Mouse (Mus musculus) gastrocnemius, postnatal 25 days (tissue): ENCODE results near the gene Ucn3. TPM values are rescaled to one million over a fixed set of nuclear protein-coding genes. Genes with fewer than 3 reads are reported as not detected.
"Not testable (repeated sequence)": the region's sequence is repeated elsewhere in the genome, so short reads cannot be mapped to it uniquely, and the experiment has no call there.

Source experiments
- DNase-seq: peaks from one replicate; pipeline ENCODE4 v3.0.0; 2022
- long read RNA-seq, 2 experiments: library from polyadenylated mRNA; stranded (forward); transcript quantifications; one replicate each; pipeline ENCODE4 v2.0.0; 2021
- total RNA-seq, 2 experiments: library from RNA; stranded (reverse); gene quantifications; 1 replicate in 1 of 2; 2 replicates in 1 of 2; pipeline ENCODE4 v1.2.3; 2021

Gene Ucn3
- total RNA-seq: not detected
- long read RNA-seq, experiment 1: 0 reads
- long read RNA-seq, experiment 2: 0 reads

DNA sequence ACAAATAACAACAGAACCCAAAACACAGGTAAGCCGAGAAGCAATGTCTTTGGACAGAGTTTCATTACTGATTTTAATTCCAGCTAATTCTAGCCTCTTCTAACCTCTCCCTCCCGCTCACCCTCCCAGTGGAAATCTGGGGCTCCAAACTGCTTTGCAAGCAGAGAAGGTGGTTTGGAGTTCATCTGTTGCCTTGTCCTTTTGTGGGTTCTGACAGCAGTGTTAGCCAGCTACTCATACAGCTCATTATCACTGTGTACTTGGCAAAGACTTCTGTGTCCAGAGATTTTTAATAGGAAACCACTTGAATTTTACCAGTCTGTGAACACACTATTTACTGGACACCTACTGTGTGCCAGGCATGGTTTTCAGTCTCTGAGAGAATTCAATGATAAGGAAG lies at the start of gene Ucn3:
Ucn3 (minus strand) TSS at position 101 of the 400 bp plus-strand sequence.
- DNase-seq: no peak

DNA sequence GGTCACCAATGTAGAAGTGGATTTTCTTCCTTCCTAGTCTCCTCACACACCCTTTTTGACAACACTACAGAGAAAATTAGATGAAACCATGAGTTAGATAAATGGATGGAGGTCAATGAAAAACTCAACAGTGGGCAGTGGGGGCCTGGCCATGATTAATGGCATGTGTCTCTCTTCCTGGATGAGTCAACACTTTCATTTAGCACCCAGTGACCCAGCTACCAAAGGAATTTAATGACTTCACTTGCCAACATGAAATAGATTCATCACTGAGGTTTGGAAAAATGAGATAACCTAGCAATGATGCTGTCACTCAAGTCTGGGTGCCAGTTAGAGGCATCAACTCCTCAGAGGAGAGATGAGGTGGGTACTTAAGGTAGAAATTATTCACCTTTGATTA lies 46.9 kb upstream of the Ucn3 start:
- DNase-seq: no peak

DNA sequence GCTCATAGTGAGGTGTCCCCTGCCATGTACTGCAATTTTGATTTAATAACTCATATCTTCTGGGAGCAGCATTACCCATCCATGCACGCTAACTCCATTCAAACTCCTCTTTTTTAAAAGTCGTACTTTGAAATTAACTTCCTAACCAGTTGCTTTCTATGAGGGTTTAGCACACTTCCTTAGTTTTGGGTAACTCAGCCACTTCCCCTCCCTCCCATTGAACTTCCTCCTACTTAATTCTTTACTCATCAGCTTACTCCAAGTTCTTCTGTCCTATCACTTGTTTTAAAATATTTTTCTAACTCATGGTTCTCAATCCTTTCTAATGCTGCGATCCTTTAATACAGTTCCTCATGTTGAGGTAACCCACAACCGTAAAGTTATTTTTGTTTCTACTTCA lies 23.7 kb upstream of the Ucn3 start:
- DNase-seq: no peak

DNA sequence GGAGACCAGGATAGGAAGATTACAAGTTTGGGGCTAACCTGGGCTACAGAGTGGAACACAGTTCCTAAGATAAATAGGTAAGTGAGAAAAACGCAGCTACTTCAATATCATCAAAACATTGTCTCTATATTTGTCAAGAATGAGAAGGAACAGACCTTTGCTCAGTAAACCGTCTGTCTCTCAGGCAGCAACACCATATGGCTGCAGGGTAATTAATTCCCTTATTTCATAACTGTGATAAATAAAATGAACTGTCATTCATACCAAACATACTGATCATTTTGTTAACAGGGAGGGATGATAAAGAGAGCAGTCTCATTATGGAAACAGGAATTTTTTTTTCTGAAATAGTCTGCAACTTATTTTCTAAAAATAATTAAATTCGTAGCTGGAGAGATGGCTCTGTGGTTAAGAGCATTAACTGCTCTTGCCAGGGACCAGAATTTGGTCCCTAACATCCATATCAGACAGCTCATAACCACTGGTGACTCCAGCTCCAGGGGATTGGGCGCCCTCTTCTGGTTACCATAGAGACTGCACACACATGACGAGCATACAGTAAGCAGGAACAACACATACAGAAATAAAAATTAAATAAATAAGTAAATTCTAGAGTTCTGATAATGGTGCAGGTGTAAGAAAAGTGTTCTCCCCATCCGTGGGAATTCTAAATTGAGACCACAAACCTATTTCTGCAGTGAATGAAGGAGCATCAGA lies 6.2 kb upstream of the Ucn3 start:
- DNase-seq: no peak

DNA sequence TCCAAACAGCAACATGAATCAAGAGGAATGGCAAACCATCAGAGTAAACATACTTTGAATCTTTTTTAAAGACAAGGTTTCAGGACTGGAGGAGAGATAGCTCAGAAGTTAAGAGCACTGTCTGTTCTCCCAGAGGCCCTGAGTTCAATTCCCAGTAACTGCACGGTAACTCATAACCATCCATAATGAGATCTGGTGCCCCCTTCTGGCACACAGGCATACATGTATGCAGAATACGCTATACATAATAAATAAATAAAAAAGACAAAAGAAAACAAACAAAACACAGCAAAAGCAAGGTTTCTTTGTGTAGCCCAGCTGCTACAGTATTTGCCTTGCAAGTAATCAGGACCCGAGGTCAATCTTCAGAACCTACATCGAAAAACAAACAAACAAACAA lies 4.3 kb upstream of the Ucn3 start:
- no peak for DNase-seq

DNA sequence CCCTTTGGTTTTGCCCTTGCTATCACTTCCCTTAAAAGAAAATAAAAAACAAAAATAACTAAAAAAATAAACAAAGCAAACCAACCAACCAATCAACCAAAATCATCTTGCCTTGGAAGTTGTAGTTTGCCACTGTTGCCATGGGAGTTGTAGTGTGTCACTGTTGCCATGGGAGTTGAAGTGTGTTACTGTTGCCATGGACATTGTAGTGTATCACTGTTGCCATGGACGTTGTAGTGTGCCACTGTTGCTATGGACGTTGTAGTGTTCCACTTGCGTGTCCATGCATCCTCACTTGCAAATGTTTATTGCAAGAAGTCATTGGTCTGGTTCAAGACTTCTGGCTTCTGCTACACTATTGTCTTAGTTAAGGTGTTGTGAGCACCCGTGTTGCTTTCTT lies 2.1 kb upstream of the Ucn3 start:
- DNase-seq: no peak

DNA sequence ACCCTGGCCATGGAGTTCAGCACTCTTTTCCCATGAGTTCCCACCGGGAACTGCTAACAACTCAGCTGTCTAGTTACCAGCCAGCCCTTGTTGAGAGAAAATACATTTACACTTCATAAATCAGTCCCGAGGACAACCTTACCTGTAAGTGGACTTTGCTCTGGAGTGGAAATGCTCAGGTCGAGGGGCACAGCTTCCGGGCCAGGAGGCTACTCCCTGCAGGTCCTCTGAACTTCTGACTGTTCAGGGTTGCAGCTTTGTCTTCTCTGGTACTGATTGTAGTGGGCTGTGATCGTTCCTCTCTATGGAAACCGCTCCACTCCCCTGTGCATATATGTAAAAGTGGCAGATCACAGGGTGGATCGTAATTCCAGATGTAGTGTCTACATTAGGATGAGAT lies 450 bp downstream of the Ucn3 start:
- no peak for DNase-seq

DNA sequence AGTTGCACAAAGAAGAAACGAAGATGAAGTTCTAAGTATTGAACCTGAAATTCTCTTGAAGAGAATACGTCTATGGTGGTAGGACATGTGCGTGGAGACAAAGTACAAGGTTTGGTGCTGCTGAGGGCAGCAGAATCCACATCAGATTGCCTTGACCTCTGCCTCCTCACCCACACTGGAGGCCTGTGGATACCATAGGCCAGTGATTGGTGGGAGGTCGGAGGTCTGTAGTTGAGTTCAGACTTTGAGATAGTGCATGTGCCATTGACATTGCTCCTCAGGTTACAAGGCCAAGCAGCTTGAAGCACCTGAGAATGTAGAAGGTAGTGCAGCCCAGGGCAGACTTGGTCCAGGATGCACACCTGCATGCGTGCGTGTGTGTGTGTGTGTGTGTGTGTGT lies 19.1 kb downstream of the Ucn3 start:
- no peak for DNase-seq

DNA sequence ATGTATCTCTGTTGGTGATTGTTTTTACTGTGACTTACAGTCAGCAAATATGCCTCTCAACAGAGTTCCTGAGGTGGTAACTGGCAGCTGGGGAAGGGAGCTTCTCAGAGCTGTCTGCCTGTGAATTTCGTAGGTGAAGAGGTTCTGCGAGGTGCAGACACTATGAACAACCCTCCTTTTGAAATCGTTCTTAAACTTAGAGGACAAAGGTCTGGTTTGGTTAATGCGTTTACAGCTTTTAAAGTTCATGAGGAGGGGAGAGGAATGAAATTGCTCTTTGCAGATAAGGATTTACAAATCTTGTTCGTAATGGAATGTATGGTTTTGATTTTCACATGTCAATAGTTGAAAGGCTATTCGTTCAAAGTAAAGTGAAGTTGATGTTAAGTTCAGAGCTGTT lies 19.5 kb downstream of the Ucn3 start:
- no peak for DNase-seq

DNA sequence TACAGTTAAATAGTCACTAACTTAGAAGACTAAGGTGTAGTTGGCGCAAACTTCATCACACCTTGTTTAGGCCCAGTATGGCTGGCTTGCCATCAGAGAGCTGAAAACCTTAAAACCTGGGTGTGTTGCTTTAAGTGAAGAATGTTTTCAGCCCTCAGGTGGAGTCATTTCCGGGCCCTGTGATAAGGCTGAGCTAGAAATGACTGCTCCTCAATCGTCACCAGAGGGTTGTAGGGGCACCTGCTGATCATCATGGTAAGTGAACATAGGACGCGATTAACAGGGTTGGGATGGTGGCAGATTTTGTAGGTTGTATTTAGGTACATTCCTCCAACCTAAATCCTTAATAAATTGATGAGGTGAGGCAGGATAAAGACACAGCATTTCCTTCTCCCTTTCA lies 20.7 kb downstream of the Ucn3 start:
- no peak for DNase-seq

DNA sequence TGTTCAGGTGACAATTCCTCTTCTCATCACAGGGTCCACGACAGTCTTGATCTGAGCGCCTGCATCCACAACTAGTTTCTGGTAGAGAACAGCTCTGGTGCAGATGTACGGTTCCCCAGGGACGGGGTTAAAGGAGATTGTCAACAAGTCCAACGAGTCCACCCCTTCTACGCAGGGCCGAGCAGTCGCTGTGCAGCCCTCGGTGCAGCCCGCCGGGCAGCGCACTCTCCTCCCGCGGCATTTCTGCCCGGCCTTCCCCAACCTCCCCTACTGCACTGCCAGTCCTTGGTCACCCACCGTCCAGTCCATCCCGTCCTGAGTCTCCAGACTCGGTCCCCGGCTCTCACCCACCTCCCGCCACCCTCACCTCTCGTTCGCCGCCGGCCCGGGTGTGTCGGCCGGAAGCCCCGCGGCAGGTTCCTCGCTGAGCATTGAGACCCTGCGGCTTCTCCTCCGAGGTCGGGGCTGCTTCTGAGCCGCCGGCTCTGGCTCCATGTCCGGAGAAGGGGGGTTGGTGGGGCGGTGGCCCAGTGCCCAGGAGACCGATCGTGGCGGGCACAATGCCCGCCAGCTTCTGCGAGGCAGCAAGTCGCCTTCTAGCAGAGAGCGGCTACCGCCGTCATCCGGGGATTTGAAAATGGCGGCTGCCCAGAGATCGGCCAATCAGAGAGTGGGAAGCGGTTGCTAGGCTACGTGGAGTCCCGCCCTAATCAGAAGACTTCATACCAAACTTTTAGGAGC lies 27.4 kb downstream of the Ucn3 start, which contains the start of the genes Net1 and Tubal3:
Net1 (minus strand) TSS at position 650 of the 741 bp plus-strand sequence.
Tubal3 (plus strand) TSS at position 704 of the 741 bp plus-strand sequence.
- DNase-seq: peak; percentile 76

DNA sequence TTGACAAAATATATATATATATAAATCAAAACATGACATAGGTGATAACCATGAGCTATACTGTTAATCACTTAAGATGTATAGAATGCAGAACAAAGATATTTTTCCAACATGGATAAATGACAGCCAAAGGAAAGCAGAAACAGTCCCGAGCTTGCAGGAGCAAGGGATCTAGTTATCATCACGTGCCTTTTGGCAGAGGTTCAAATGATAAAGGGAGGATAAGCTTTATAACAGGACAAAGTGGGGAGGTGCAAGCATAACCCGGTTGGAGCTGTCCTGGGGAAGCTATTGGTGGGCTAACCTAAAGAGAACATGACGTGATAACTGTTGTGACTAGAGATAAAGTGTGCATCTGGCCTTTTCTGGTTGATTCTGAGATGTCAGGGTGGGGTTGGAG lies 31.6 kb downstream of the Ucn3 start:
- no peak for DNase-seq

DNA sequence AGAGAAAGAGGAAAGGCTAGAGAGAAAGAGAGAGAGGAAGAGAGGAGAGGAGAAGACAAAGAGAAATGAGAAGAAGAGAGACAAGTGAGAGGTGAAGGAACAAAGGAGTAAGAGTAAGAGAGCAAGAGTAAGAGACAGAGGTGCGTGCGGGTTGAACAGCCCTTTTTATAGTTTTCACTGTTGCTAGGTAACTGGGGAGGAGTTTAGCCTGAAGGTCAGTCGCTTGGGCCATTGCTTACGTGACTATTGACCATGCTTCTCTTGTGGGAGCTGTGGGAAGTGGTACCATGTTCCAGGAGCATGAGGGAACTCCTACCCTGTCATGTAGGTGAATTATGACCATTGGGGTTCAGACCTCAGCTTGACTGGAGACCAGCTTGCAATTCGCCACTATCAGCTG lies 34.8 kb downstream of the Ucn3 start:
- no peak for DNase-seq

DNA sequence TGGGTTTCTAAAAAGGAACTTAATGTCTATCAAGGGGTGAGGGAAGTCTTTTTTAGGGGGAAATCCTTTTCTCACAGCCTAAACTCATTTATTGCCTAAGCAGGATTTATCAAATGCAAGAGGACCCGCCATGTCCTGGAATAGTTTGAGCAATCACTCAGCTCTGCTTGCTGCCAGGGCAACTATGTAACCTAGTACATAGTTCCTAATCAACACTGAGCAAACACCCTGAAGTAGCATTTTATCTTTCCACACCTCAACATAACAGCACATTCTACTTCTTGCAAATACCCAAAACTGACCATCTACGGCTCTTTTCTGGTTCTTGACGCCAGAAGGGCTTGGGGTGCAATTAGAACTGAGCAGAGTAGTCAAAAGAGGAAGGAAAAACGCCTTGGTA lies 36.9 kb downstream of the Ucn3 start:
- DNase-seq: no peak

DNA sequence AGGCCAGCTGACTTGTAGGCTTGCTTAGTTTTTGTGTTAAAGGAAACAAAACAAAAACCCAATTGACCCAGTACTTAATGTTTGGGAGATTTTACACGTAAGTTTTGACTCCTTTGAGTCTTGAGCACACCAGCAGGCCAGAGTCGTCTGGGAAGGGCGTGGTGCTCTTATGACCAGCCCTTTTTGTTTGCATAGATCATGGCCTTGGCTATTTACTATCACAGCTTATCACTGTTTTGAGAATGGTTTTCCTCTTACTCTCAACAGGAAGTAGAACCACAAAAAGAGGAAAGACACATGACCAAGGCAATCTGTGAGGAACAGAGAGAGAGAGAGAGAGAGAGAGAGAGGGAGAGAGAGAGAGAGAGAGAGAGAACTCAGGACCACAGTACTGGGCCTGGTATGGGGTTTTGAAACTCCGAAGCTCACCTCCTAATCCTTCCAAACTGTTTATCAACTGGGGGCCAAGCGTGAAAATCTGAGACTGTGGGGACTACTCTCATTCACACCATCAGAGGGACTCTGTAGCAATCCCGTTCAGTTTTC lies 37.9 kb downstream of the Ucn3 start:
- no peak for DNase-seq

DNA sequence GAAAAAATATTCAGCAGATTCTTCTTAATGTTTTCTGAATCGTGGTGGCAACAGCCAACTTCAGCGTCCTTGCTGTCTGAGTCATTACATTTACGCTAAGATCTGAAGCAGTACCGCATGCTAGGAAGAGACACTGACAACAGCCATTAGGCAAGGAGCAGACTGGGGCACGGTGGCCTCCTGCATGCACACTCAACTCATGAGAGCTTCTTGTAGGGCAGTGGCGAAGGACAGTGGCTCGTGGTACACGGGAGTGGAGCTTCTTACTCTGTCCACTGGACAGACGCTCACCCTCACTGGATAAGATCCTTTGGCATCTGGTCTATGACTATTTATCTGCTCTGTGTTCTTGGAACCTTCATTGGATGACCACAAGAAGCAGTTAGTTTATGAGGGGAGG lies 45.8 kb downstream of the Ucn3 start:
- no peak for DNase-seq

DNA sequence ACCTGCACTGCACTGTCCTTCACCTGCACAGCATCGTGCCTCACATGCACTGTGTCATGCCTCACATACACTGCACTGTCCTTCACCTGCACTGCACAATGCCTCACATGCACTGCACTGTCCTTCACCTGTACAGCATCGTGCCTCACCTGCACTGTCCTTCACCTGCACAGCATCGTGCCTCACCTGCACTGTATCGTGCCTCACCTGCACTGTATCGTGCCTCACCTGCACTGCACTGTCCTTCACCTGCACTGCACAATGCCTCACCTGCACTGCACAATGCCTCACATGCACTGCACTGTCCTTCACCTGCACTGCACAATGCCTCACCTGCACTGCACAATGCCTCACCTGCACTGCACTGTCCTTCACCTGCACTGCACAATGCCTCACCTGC lies 46.9 kb downstream of the Ucn3 start:
- not testable (repeated sequence) for DNase-seq

DNA sequence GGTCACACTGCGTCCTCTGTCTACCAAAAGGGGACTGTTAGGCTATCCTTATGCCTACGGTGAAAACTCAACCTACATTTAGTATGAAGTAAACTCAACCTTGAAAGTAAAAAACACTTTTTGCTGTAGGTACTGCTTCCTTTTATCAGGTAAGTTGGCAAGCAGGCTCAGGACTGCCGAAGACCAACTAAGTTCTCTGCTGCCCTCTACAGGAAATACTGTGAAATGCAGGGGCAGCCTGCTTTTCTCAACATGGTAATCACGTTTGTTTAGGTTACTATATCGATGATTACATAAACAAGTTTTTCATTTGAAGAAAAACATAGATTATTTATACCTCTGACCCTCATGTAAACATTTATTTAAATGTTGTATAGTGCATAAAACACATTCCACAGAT lies 48.2 kb downstream of the Ucn3 start:
- peak; percentile 46 for DNase-seq

DNA sequence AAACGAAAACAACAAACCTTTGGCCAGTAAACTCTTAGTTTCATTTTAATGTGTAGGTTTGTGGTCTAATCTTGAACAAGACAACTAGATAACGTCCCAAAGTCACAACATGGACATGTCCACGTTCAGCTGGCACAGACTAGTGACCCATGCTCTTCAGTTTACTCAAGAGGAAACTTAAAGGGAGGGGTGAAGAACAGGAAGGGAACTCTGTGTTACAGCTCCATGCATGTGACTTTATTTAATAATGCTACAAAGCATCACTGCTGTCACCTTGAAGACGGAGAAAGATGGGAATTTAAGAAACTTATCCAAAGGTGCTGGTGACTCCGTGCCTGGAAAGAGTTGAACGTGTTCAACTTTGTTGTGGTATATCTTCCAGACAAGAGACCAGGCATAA lies 49.1 kb downstream of the Ucn3 start:
- DNase-seq: no peak

DNA sequence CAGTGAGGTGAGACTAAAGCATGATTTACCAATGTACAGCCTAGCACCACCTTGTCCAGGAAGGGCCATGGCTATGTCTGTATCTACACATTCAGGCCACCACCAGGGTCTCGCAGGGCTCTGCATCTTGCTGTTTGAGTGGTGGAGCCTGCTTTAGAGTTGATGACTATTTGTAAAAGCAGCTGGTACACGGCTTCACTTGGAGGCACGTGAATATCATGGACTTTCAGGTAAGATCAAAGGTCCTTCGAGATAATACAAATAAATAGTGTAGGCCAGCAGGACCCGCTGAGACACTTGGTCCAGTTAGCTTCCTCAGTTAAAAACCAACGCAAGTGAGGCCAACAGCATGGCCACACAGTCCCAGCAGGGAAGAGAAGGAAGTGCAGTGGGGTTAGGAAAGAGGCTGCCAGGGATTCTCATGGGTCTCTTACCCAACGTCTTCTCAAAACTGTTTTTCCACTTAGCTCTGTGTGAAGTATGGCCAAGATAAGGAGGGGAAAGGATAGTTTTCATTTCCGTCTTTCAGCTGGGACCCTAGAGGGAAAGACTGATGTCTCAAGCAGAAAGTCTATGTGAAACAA lies 49.7 kb downstream of the Ucn3 start:
- no peak for DNase-seq

DNA sequence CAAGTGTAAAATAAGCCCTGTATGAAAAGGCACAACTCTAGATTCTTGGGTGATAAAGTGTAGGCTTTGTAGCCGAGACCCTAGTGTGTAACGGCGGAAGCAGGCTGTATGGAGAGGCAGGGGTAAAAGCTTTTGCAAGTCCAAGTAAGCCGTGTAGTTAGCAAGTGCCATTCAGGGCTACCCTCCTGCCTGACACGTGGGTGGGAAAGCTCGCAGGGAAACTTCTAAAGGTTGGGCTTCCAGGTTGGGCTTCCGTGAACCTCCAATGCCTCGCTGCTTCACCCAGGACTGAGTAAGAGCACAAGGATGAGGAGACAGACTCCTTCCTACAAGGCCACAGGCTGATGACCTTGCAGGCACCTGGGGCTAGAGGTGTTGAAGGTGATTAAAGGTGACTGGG lies 50.6 kb downstream of the Ucn3 start:
- no peak for DNase-seq

DNA sequence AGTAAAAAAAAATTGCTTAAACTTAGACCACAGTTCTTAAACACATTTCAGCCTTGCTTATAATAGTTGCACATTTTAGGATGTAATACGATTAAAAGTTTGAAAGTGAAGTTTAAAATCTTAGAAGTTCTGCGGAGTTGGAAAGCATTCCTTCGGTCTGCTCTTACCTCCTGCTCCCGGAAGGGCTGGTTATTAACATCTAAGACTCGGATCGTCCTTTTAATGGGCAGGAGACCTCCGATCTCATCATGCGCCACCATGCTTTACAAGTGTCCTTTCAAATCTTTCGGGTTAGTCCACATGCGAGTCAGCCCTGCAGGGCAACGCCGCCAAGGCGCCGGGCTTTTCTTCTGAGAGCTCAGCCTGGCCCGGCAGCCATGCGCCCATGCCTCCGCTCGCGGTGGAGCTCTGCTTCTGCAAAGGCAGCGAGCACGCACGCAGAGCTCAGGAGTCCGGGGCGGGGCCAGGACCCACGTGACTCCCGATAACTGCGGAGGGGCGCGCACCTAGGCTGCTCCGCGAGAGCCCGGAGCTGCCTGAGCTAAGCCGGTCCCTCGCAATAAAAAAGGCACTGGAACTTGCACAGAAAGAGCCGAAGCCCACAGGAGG lies 51.9 kb downstream of the Ucn3 start:
- peak; percentile 89 for DNase-seq

DNA sequence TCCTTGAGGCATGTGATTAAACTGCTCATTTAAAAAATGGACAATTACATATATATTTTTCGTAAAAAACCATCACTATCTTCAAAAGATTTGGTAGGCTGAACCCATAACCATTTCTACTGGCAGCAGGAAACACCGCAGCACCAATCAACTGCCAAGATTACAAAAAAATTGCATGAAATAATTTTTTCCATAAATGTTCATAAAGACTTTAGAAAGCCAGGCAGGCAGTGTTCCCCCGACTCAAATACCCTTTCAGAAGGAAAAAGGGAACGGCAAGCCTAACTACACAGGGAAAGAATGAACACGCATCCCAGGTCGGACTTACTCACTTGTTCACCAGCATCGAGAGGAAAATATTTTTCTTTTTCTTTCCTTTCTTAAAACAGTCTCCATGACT lies 52.5 kb downstream of the Ucn3 start:
- no peak for DNase-seq
